Mouse (Mus musculus): ENCODE measurements around the gene Krtap9-3. TPM values are rescaled to one million over a fixed set of nuclear protein-coding genes. Genes with fewer than 3 reads are reported as not detected.
"Not testable (repeated sequence)": the region's sequence is repeated elsewhere in the genome, so short reads cannot be mapped to it uniquely, and the experiment has no call there.

Krtap9-3 gene
- not detected in 2 replicates for polyA plus RNA-seq (2015; fragmentation: Nextera tagmentation; extraction: Ambion mirVana)

- 76% methylated on average over 6 of the region's 6 CpGs for WGBS
- not testable (repeated sequence) for H3K27me3 ChIP-seq, ATAC-seq
These were observed at the start of gene Krtap9-3 for GRCm38 (mm10) chr11:99597742-99598141. Krtap9-3 (minus strand) TSS chr11:99598105.

GRCm38 (mm10) chr11:99646444-99646843 lies 48.5 kb upstream of the Krtap9-3 start:
- H3K4me3 ChIP-seq: no peak overlapping the region
- H3K9ac ChIP-seq: no peak overlapping the region
- WGBS: 89% methylated on average over 15 of the region's 15 CpGs
- no peaks in the 10 kb centered on the region for H3K9me3 ChIP-seq (replicated peaks)
- H3K27me3 ChIP-seq: no peaks in the 10 kb centered on the region
- no peak overlapping the region for H3K27ac ChIP-seq
- H3K4me2 ChIP-seq: no peak overlapping the region
- ATAC-seq: no peak
- H3K4me1 ChIP-seq: no peaks in the 10 kb centered on the region
- no peaks in the 10 kb centered on the region for H3K36me3 ChIP-seq (ENCODE audit: poor library complexity, severe bottlenecking)

More at GRCm38 (mm10) chr11:99597742-99598141, at the start of gene Krtap9-3:
- not testable (repeated sequence) for H3K27ac ChIP-seq; H3K4me1 ChIP-seq; H3K9me3 ChIP-seq (replicated peaks); H3K4me3 ChIP-seq; H3K9ac ChIP-seq; H3K4me2 ChIP-seq; H3K36me3 ChIP-seq (ENCODE audit: poor library complexity, severe bottlenecking)

- no peaks in the 10 kb centered on the region for H3K36me3 ChIP-seq (ENCODE audit: poor library complexity, severe bottlenecking)
- no peak for ATAC-seq
- H3K27ac ChIP-seq: no peak overlapping the region
- no peak overlapping the region for H3K4me2 ChIP-seq
- no peaks in the 10 kb centered on the region for H3K27me3 ChIP-seq
- no peaks in the 10 kb centered on the region for H3K9me3 ChIP-seq (replicated peaks)
- WGBS: 72% methylated on average over 3 of the region's 3 CpGs
- no peaks in the 10 kb centered on the region for H3K4me1 ChIP-seq
- no peak overlapping the region for H3K9ac ChIP-seq
- H3K4me3 ChIP-seq: no peak overlapping the region
These were observed 46.4 kb upstream of the Krtap9-3 start for GRCm38 (mm10) chr11:99644351-99644750.

- 80% methylated on average over 8 of the region's 9 CpGs for WGBS
- H3K4me2 ChIP-seq; H3K27me3 ChIP-seq; ATAC-seq; H3K27ac ChIP-seq; H3K36me3 ChIP-seq (ENCODE audit: poor library complexity, severe bottlenecking); H3K4me3 ChIP-seq; H3K4me1 ChIP-seq; H3K9me3 ChIP-seq (replicated peaks); H3K9ac ChIP-seq: not testable (repeated sequence)
These were observed 45.8 kb upstream of the Krtap9-3 start, which contains the start of gene Krtap4-7 for GRCm38 (mm10) chr11:99643635-99644139. Krtap4-7 (minus strand) TSS chr11:99644089.

- no peaks in the 10 kb centered on the region for H3K9me3 ChIP-seq (replicated peaks)
- H3K4me2 ChIP-seq: no peak overlapping the region
- no peak overlapping the region for H3K9ac ChIP-seq
- H3K4me3 ChIP-seq: no peak overlapping the region
- 30% methylated on average over 1 of the region's 1 CpGs for WGBS
- H3K27ac ChIP-seq: no peak overlapping the region
- ATAC-seq: no peak
- H3K27me3 ChIP-seq: no peaks in the 10 kb centered on the region
- no peaks in the 10 kb centered on the region for H3K36me3 ChIP-seq (ENCODE audit: poor library complexity, severe bottlenecking)
- no peaks in the 10 kb centered on the region for H3K4me1 ChIP-seq
These were observed 43.0 kb upstream of the Krtap9-3 start for GRCm38 (mm10) chr11:99640926-99641325.

GRCm38 (mm10) chr11:99637086-99637485 lies 39.2 kb upstream of the Krtap9-3 start:
- no peaks in the 10 kb centered on the region for H3K9me3 ChIP-seq (replicated peaks)
- no peak overlapping the region for H3K9ac ChIP-seq
- WGBS: 79% methylated on average over 1 of the region's 1 CpGs
- no peaks in the 10 kb centered on the region for H3K27me3 ChIP-seq
- ATAC-seq: no peak
- no peaks in the 10 kb centered on the region for H3K36me3 ChIP-seq (ENCODE audit: poor library complexity, severe bottlenecking)
- H3K4me2 ChIP-seq: no peak overlapping the region
- no peak overlapping the region for H3K27ac ChIP-seq
- no peaks in the 10 kb centered on the region for H3K4me1 ChIP-seq
- no peak overlapping the region for H3K4me3 ChIP-seq

GRCm38 (mm10) chr11:99634653-99635134 lies 36.8 kb upstream of the Krtap9-3 start, which contains the start of gene Krtap4-2:
Krtap4-2 (minus strand) TSS chr11:99635084.
- no peaks in the 10 kb centered on the region for H3K27me3 ChIP-seq
- H3K4me3 ChIP-seq: no peak within 1 kb of the TSS
- H3K4me1 ChIP-seq: no peaks in the 10 kb centered on the region
- ATAC-seq: no peak
- no peak within 1 kb of the TSS for H3K27ac ChIP-seq
- H3K36me3 ChIP-seq (ENCODE audit: poor library complexity, severe bottlenecking): no peaks in the 10 kb centered on the region
- 40% methylated on average over 8 of the region's 8 CpGs for WGBS
- no peaks in the 10 kb centered on the region for H3K9me3 ChIP-seq (replicated peaks)
- H3K4me2 ChIP-seq: no peak within 1 kb of the TSS
- H3K9ac ChIP-seq: no peak within 1 kb of the TSS

- Histone ChIP-seq H3K27me3 (no peaks in the 10 kb centered on the region), H3K36me3 (ENCODE audit: poor library complexity, severe bottlenecking) (no peaks in the 10 kb centered on the region), H3K4me3 (no peak overlapping the region), H3K4me1 (no peaks in the 10 kb centered on the region), H3K27ac (no peak overlapping the region), H3K4me2 (no peak overlapping the region), H3K9me3 (replicated peaks) (no peaks in the 10 kb centered on the region), H3K9ac (no peak overlapping the region)
- ATAC-seq: no peak
- 76% methylated on average over 2 of the region's 2 CpGs for WGBS
These were observed 35.4 kb upstream of the Krtap9-3 start for GRCm38 (mm10) chr11:99633293-99633692.

GRCm38 (mm10) chr11:99630890-99631289 lies 33.0 kb upstream of the Krtap9-3 start:
- Histone ChIP-seq H3K27ac (no peak overlapping the region), H3K9ac (no peak overlapping the region), H3K9me3 (replicated peaks) (no peaks in the 10 kb centered on the region), H3K4me1 (no peaks in the 10 kb centered on the region), H3K4me3 (no peak overlapping the region), H3K27me3 (no peaks in the 10 kb centered on the region), H3K4me2 (no peak overlapping the region), H3K36me3 (ENCODE audit: poor library complexity, severe bottlenecking) (no peaks in the 10 kb centered on the region)
- 78% methylated on average over 3 of the region's 3 CpGs for WGBS
- no peak for ATAC-seq

- Histone ChIP-seq H3K4me3 (no peak within 1 kb of the TSS), H3K36me3 (ENCODE audit: poor library complexity, severe bottlenecking) (no peaks in the 10 kb centered on the region), H3K27ac (no peak within 1 kb of the TSS), H3K4me2 (no peak within 1 kb of the TSS), H3K9ac (no peak within 1 kb of the TSS), H3K27me3 (no peaks in the 10 kb centered on the region), H3K4me1 (no peaks in the 10 kb centered on the region), H3K9me3 (replicated peaks) (no peaks in the 10 kb centered on the region)
- WGBS: 87% methylated on average over 4 of the region's 4 CpGs
- no peak for ATAC-seq
These were observed 30.2 kb upstream of the Krtap9-3 start, which contains the start of gene Krtap4-1 for GRCm38 (mm10) chr11:99628138-99628537. Krtap4-1 (minus strand) TSS chr11:99628238.

GRCm38 (mm10) chr11:99620335-99620734 lies 22.4 kb upstream of the Krtap9-3 start, which contains the start of gene Gm11562:
Gm11562 (minus strand) TSS chr11:99620435.
- Histone ChIP-seq H3K4me1 (no peaks in the 10 kb centered on the region), H3K27me3 (no peaks in the 10 kb centered on the region), H3K9ac (no peak within 1 kb of the TSS), H3K27ac (no peak within 1 kb of the TSS), H3K4me3 (no peak within 1 kb of the TSS), H3K4me2 (no peak within 1 kb of the TSS), H3K9me3 (replicated peaks) (no peaks in the 10 kb centered on the region), H3K36me3 (ENCODE audit: poor library complexity, severe bottlenecking) (no peaks in the 10 kb centered on the region)
- 85% methylated on average over 2 of the region's 2 CpGs for WGBS
- ATAC-seq: no peak

GRCm38 (mm10) chr11:99614796-99615363 lies 17.0 kb upstream of the Krtap9-3 start, which contains the start of gene Krtap2-4:
Krtap2-4 (minus strand) TSS chr11:99614846.
- WGBS: 60% methylated on average over 3 of the region's 3 CpGs
- Histone ChIP-seq H3K27me3 (no peaks in the 10 kb centered on the region), H3K4me2 (no peak within 1 kb of the TSS), H3K4me1 (no peaks in the 10 kb centered on the region), H3K9ac (no peak within 1 kb of the TSS), H3K27ac (no peak within 1 kb of the TSS), H3K36me3 (ENCODE audit: poor library complexity, severe bottlenecking) (no peaks in the 10 kb centered on the region), H3K4me3 (no peak within 1 kb of the TSS), H3K9me3 (replicated peaks) (no peaks in the 10 kb centered on the region)
- no peak for ATAC-seq

Data from forebrain, embryonic 13.5 days (tissue).